Mouse (Mus musculus): ENCODE data around the gene Slc36a2.
A peak's percentile ranks its signal among the peaks of the same experiment; 100 is the strongest.

The Slc36a2 gene

DNA sequence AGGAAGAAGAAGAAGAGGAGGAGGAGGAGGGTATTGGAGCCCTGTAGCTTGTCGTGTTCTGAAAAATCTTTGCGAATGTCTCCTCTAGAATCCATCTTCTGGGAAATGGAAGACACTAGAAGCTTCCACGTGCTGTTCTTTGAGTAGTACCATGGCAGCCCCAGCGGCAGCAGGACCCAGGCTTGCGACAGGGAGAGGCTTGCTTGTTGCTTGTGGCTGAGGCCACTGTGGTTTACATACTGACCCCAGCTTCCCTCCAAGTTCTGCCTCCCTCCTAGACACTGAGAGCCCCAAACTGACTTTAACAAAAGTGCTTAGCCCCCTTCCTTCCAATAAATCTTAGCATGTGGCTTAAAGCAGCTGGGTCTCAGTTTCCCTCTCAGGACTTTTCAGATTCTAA, 631 bp downstream of the Slc36a2 start:
- DNase-seq (ENCODE audit: low spot score in 2 of 2), result no peak

DNA sequence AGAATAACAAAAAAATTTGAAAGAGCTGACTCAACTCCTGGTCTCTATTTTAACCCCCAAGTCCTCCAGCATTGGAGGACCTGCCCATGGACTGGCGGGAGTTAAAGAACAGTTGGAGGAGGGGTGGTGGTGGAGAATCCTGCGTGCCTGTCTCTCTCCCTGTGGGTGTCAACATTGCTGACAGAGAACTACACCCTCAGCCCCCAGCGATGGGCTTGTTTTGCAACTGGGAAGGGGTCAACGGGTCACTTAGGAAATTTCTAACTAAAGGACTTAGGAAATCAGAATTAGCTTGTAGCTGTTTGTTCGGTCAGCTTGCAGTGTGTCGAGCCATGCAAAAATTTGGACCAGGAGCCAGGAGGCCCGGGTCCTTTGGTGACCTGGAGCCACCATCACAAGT, 1.8 kb downstream of the Slc36a2 start:
- DNase-seq (ENCODE audit: low spot score in 2 of 2), result no peak

DNA sequence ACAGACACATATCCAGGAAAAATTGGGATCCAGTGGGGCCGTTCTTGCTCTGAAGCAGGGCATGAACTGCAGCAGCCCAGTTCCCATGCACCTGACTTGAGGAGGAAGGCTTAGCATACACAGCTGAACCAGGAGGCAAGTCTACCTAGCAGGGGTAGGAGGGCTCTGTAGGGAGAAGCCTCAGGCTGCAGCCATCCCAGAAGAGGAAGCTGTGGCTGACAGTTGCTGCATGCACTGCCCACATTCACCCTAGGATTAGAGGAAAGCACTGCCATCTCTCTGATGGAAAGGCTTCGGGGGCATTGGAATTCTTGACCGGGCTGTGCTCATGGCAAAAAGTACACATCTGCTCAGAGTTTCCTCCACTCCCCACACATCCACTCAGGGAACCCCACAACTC, 5.0 kb downstream of the Slc36a2 start:
- no peak for DNase-seq (ENCODE audit: low spot score in 2 of 2)

DNA sequence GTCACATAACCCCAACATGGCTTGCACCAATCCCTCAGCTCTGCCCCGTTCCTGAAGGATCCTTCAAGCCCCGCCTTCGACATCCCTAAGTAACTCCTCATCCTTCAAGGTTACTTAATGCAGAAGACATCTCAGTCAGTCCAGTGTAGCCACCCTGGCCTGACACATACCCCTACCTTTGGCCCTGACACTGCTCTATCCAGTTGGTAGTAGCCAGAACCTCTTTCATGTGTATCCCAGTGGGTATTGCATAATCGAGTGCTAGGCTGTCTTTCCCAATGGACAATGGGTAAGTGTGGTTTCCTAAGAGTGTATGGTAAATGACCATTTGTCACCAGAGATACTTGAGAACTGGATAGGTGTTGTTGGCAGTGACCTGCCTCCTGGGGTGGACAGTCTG, 6.0 kb downstream of the Slc36a2 start:
- DNase-seq (ENCODE audit: low spot score in 2 of 2), result no peak

DNA sequence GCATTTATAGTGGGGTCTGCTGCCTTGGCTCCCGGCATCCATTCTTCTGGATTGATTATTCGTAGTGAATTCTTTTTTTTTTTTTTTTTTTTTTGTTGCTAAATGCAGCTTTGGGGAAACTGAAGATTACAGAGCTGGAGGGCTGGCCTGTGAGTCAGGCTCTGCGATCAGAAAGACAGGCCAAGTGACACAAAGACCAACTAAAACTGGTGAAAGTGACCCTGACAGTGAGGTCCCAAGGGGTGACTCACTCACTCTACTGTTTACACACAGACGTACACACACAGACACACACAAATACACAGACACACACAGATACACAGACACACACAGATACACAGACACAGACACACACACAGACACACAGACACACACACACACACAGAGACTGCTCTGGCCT, 14.4 kb downstream of the Slc36a2 start:
- DNase-seq (ENCODE audit: low spot score in 2 of 2), result no peak

DNA sequence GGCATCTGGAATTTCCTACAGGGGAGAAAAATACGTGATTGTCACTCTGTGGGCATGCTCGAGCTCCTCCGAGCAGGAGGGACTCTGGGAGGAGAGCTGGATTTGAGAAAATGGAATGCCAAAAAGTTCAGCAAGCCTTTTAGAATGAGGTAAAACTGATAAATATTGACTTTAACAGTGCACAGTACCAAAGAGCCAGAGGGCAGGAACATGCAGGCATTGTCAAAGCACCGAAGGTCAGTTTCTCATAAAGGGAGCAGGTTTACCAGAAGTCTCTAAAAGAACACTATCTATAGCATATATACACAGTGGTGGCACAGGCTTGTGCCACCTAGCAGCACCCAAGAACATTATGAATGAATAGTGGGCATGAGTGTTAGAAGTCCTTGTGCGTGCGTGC, 16.0 kb downstream of the Slc36a2 start:
- no peak for DNase-seq (ENCODE audit: low spot score in 2 of 2)

DNA sequence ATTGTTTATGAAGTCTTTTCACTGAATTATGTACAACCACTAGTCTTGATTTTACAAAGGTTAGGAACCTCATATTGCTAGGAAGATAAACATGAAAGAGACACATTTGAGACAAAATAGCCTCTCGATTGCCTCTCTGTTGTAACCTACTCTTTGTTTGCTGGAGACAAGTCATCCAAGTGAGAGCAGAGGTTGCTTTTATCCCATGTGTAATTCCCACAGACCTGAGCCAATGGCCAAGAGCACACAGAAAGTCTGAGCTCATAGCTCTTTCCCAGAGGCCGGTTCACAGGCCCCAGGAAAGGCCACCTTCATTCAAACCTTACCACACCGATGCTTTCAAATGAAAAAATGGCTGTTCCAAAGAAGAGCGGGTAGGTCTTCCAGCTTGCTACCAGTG, 16.4 kb downstream of the Slc36a2 start:
- no peak for DNase-seq (ENCODE audit: low spot score in 2 of 2)

DNA sequence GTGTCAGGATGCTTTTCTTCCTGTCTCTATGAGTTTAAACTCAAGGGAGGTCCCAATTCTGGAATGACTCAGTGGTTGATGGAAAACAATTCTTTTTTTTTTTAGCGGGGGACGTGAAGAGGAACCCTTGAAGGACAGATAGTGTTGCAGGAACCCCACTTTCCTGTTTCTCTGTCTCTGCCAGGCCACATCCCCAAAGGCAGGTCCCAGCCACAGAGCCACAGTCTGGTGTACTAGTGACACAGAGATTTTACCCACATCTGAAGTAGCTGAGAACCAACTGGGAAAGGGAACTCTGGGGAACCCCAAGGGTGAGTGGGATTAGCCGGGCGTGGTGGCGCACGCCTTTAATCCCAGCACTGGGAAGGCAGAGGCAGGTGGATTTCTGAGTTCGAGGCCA, 19.1 kb downstream of the Slc36a2 start:
- DNase-seq (ENCODE audit: low spot score in 2 of 2), result no peak

DNA sequence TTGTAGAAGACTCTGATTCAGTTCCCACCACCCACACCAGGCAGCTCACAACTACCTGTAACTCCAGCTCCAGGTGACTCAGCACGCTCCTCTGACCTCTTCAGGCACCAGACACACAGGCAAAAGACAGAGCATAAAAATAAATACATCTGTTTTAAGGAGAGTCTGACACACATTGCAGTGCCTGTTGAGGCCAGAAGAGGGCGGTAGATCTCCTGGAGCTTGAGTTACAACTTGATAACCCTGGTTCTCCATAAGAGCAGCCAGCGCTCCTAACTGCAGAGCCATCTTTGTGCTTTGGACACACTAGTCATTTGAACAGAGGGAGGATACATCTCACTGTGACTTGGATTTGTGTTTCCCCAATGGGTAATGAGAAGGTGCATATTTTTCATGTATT, 20.2 kb downstream of the Slc36a2 start:
- DNase-seq (ENCODE audit: low spot score in 2 of 2), result no peak

DNA sequence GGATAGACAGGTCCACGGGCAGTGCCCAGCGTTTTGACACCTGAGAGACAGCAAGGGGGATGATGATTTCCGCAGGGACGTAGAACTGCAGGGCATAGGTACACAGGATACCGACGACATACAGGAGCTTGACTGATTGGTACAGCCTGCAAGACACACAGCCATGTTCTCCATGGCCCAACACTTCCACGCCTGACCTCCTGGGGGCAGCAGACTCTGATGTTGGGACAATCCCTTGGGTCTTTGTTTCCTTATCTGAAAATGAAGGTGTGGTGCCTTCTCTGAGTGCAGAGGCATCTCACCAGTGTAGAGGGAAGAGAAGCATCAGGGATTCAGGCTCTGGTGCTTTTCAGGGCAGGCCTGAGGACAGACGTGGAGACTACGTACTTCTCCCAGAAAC, 22.2 kb downstream of the Slc36a2 start:
- no peak for DNase-seq (ENCODE audit: low spot score in 2 of 2)

DNA sequence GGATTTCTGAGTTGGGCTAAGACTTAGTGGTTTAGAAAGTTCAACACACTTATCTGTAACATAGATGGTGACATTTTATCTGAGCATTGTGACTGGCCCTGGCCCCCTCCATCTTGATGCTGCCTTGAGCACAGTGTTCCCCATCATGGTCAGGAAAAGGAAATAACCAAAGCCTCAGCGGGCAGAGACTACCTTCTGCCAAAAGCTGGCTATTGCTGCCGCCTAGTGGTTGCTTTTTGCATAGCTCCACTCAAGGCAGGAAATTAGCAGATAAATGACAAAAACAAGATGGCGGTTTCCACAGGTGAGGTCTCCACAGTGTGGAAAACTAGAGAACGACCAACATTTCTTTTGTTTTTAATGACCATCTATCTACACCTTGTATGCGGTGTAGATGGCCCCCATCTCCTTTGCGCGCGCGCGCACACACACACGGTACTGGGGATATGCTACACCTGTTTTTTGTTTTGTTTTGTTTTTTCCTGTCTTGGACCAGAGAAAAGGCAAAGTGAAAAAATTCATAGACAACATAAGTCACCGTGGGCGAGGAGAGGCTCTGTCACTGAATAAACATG, 26.0 kb downstream of the Slc36a2 start:
- peak; percentile 68 to 87 for DNase-seq (ENCODE audit: low spot score in 2 of 2)

DNA sequence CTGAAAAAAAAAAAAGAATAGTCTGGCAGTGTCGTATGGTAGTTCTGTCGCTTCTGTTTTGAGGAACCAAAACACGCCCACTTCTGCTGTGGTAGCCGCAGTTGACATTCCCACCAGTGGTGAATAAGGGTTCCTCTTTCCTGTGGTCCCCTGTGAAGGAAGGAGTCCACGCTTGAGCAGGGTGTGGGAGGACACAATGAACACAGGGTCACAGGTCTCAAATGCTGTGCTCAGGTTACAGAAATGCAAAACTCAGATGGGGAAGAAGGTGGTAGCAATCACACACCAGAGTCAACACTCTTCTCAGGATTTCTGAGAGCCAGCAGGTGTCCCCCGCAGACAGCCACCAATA, 29.8 kb downstream of the Slc36a2 start:
- no peak for DNase-seq (ENCODE audit: low spot score in 2 of 2)

DNA sequence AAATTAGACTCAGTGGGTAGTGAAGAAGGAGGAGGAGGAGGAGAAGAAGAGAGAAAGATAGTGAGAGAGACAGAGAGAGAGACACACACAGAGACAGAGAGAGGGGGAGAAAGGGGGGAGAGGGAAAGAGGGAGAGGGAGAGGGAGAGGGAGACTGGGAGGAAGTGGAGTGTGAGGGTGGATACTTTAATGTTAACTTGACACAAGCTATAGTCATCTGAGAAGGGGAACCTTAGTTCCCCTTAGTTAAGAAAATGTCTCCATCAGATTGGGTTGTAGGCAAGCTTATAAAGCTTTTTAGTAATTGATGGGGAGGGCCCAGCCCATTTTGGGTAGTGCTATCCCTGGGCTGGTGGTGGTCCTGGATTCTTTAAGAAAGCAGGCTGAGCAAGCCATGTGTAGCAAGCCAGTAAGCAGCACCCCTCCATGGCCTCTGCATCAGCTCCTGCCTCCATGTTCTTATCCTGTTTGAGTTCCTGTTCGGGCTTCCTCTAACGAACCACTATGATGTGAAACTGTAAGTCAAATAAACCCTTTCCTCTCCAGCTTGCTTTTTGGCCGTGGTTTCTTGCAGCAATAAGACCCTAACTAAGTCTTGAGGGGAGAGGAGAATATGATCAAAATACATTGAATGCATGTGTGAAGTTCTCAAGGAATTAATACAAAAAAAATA, 30.3 kb downstream of the Slc36a2 start:
- DNase-seq (ENCODE audit: low spot score in 2 of 2), result no peak

DNA sequence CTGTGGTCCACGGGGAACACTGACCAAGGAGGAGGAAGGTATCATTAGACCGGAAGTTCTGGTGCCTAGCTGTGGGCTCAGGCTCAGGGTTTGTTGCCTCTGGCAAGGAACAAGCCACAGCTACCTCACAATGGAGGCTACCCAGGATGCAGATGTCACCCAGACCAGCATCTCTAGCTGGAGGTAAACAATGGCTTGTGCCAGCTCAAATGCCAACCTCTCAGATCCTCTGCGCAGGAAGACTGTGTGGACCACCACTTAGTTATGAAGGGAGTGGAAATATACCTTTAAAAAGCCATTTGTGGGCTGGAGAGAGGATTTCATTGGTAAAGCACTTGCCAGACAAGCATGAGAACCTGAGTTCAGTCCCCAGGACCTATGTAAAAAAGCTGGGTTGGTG, 33.3 kb downstream of the Slc36a2 start, which contains the start of gene Slc36a3:
Gene Slc36a3, minus strand, starts transcription at position 101 of the 400 bp plus-strand sequence.
- DNase-seq (ENCODE audit: low spot score in 2 of 2), result no peak

DNA sequence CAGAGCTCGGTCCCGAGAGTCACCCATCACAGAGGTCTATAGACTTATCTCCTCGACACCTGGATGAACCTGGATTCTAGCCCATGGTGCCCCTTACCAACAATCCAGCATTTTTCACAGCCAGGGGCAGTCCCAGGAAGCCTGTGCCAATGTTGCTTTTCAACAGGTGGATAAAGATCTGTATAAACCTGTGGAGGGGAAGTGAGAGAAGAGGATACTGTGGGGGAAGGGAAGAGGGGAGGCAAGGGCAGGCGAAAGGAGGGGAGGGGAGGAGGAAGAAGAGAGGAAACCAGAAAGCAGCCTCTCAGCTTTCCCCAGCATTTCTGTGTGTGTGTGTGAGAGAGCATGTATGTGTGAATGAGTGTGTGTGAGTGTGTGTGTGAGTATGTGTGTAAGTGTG, 36.4 kb downstream of the Slc36a2 start:
- no peak for DNase-seq (ENCODE audit: low spot score in 2 of 2)

DNA sequence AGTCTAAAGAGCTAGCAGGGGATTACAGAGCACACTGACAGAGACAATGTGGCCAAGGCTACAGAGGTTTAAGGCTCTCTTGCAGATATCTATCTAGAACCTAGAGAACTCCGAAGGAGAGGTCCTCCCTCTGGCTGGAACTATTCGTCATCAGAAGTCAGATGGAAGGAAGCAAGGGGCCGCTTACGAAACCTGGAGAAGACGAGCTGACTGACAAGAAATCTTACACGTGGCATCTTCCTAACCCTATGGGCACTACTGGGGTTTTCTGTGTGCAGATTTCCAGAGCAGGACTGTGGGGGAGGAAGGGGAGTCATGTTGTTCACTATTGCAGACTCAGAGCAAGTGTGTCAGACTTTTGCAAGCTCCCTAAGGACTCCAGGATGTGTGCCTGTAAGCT, 37.5 kb downstream of the Slc36a2 start:
- no peak for DNase-seq (ENCODE audit: low spot score in 2 of 2)

DNA sequence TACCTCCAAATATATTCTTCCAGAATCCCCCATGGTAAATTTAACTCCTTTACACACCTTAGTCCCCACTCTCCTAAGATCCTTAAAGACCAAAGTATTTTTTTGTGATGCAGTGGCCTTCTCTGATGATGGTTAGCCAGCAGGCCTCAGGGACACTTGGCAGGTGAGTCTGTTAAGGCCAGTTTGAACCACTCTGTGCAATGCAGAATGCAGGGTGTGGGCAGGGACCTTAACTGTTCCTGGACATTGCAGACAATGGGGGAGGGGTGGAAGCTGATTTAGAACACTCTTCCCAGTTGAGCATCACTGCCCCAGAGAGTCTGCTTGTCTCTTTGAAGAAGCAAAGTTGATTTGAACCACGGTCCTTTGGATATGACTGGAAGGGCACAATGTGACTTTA, 38.0 kb downstream of the Slc36a2 start:
- DNase-seq (ENCODE audit: low spot score in 2 of 2), result no peak

DNA sequence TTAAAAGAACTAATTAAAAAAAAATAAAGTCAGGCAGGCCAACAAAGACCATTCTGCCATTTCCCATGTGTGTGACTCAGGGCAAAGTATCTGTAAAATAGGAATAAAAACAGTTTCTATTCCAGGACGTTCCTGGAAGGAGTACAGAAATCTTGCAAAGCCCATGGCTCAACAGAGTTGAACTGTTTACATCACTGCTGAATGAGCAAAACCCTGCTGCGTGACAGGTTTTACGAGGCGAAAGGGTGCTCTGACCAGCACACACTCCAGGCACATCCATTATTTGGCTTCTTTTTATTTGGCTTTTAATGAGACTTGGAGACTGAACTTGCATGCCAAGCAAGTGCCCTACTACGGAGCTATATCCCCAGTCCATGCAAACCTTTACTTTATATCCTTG, 40.9 kb downstream of the Slc36a2 start:
- no peak for DNase-seq (ENCODE audit: low spot score in 2 of 2)

DNA sequence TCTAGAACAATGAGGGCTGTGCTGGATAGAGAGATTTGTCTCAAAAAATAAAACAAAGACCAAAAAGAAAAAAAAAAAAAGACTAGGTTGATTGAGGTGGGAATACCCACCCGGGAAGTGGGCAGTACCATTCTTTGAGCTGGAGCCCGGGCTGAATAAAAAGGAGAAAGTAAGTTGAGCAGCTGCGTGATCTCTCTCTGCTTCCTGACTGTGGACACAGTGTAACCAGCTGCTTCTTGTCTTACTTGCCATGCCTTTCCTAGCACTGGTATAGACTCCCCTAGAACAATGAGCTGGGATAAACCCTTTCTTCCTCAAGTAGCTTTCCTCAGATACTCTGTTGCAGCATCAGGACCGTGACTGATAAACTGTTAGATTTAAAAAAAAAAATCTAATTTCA, 43.4 kb downstream of the Slc36a2 start:
- DNase-seq (ENCODE audit: low spot score in 2 of 2), result no peak

DNA sequence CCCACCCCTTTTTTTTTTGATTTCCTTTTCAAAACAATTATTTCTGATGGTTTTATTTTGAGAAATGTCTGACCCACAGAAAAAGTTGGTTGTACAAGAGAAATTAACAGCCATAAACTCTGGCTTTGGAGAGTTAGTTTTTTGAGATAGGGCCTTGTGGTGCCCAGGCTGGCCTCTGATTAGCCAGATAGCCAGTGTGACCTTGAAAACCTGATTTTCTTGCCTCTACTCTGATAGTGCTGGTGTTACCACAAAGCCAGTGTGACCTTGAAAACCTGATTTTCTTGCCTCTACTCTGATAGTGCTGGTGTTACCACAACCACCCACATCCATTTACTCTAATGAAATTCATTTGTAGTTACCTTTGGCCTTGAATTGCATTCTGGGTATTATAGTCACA, 47.2 kb downstream of the Slc36a2 start:
- DNase-seq (ENCODE audit: low spot score in 2 of 2), result no peak

DNA sequence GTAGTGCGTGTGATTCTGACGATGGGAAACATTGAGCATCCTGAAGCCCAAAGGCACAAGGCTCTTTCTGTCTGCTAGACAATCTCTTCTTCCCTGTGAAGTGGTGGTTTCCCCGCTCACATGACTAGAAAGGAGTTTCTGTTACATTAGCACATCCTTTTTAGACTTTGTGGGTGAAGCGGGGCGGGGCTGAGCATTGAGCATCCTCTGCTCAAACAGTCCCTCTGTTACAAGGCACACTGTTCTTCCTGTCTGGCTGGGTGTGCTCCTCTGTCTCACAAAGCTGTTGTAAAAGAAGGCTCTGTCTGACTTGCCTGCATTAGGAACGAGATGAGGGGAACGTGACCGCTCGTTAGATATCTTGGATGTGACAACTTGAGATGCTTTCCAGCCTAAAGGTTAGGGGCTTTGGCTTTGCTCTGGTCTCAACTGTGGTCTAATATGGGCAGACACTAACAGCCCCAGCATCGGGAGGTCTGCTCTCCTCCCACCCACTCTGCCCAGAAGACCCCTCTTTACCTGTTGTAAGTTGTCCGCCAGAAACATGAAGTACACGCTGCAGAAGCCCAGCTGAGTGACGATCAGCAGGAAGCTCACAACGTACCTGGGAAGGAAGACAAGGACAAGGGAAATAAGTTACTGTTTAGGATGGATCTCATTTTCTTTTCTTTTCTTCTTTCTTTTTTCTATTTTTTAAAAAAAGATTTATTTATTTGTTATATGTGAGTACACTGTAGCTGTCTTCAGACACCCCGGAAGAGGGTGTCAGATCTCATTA, 47.9 kb downstream of the Slc36a2 start:
- no peak for DNase-seq (ENCODE audit: low spot score in 2 of 2)

DNA sequence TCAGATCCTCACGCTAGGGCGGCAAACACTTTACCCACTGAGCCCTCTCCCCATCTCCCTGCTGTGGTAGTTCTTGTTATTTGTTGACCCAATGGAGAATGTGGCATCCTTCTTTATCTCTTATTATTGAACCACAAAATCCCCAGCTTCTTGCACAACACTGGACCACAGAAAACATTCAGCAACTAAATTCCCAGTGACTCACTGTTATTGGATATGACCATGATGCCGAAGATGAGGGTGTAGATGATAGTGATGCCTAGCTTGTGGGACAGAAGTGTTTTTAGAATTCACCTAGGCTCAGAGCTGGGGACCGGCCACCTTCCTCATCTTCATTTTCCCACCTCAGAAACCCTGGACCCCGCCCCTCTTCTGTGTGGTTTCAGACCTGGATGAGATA, 50.0 kb downstream of the Slc36a2 start:
- no peak for DNase-seq (ENCODE audit: low spot score in 2 of 2)

DNA sequence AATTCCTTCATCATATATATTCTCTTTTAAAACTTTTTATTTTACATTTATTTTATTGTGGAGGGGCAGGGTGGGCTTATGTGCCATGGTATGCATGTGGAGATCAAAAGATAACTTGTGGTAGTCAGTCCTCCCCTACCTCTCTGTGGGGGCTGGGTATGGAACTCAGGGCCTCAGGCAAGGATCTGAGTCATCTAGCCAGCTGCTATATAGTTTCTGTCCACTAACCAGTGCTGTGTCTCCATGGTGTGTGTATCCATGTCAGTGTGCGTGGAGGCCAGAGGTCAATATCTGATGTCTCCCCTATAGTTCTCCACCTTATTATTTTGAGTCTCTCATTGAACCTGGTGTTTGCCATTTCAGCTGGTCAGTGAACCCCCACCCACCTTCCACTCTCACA, 50.5 kb downstream of the Slc36a2 start:
- no peak for DNase-seq (ENCODE audit: low spot score in 2 of 2)
